Mouse (Mus musculus) liver, embryonic 14.5 days (tissue): ENCODE measurements around the gene Gm1113.

Experiments used
- CTCF ChIP-seq: IDR thresholded peaks from 2 replicates; pipeline ENCODE4 v1.5.1; 2016; ENCODE audit warnings: antibody characterized with exemption, low read depth, control low read depth
- EP300 ChIP-seq: IDR thresholded peaks from 2 replicates; pipeline ENCODE4 v1.6.1; 2016; ENCODE audit warnings: antibody characterized with exemption, low read depth

- TF ChIP-seq CTCF, result no peak
- no peak for TF ChIP-seq EP300
Measured at GRCm38 (mm10) chr9:35459594-35459993, 58.5 kb downstream of the Gm1113 start.
